Mouse (Mus musculus): ENCODE measurements around the gene Ralgapb.

DNA sequence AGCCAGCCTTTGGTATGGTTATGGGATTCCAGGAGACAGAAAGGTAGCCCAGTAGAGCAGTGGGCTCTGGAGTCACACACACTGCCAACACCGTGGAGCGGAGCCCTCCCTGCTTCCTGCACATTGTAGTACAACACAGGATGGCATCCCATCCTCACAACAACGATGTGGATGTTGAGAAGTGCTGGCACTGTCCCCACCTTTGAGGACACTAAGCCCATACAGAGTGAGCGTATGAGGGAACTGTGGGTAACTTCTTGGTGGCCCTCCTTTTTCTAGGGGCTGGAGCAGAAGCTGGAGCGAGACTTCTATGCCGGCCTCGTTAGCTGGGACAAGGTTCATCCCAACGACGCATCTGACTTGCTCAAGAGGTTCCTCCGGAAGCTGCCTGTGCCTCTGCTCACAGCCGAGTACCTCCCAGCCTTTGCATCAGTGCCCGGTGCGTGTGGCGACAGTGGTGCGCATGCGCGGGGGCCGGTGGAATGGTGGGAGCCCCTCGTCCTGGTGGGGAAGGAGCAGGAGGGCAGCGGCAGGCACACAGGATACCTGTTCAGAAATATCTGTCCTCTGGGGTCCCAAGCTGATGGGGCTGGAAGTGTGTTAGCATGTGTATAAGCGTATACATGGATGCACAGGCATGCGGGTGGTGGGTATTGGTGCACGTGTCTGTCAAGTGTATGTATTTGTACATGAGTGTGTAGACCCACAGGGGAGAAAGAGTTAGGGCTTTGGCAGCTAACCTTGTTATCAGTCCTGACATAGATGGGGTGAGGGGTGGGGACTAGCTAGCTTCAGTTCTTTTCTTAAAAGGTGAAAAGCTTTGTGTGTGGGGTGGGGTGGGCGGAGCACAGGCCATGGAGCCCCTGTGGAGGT lies 130.0 kb downstream of the Ralgapb start:
- TF ChIP-seq CTCF (IDR thresholded peaks at IDR 0.05) (no peak), EP300 (IDR thresholded peaks at IDR 0.05; ENCODE audit: insufficient read depth, low read depth, low read length) (no peak), POLR2A (IDR thresholded peaks at IDR 0.05; ENCODE audit: insufficient read depth, low read depth, low read length) (no peak)
